In the genomic region with DNA sequence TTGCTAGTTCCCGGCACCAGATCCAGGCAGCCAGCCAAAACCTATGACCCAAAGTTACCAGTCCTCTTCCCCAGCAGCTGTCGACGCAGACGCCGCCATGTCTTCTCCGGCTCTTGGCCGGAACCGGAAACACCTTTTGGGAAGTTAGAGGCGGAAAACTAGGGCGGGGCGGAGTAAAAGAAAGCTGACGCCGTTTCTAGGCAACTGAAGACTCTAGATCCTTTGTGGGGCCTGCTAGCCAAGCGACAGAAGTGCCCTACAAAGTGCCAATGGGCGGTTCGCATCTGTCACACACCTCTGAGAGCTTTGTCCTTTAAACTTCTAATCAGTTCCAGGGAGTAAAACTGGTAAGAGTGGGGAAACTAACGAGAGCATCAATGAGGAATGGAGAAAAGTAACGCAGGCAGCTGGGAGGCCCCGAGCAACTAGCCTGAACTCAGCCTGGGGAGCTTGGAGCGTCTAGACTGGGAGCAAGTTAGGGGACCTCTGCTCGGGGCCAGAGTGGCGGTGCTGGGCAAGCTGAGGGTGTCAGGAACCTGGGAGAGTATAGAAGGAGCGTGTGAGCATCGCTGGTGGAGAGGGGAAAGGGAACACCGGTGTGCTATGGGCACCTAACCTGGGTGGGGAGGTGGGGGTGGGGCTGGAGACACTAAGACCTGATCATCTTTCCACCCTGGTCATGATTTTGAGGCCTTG, we compare ENCODE assay signal across 1 mouse cellular context.
A peak's percentile ranks its signal among the peaks of the same experiment; 100 is the strongest.
TF ChIP-seq lines count a peak whose summit lies in the region.

A gene (minus strand): TSS at position 131 of the 696 bp plus-strand sequence.
A gene (plus strand): TSS at position 179 of the 696 bp plus-strand sequence.

TF ChIP-seq in CH12.LX, 34 proteins besides CTCF, POLR2A, EP300 and RAD21:
- TF ChIP-seq E2F4 (IDR thresholded peaks at IDR 0.05; ENCODE audit: insufficient replicate concordance, low read depth, low read length) (no peak), ZMIZ1 (IDR thresholded peaks at IDR 0.05; ENCODE audit: low read depth, low read length) (peak; percentile 67; the same call in 1 of the 2 replicates), TBP (conservative IDR thresholded peaks at IDR 0.05; ENCODE audit: low read depth, low read length) (peak; percentile 58; the same call in 1 of the 2 replicates), KAT2A (IDR thresholded peaks at IDR 0.05; ENCODE audit: insufficient replicate concordance, low read length) (peak; percentile 73; the same call in 1 of the 2 replicates), MXI1 (IDR thresholded peaks at IDR 0.05; ENCODE audit: low read depth, low read length) (peak; percentile 82; the same call in 1 of the 2 replicates), JUND (conservative IDR thresholded peaks at IDR 0.05; ENCODE audit: low read depth, low read length) (no peak), BHLHE40 (IDR thresholded peaks at IDR 0.05; ENCODE audit: low read depth, low read length) (no peak), TCF12 (IDR thresholded peaks at IDR 0.05; ENCODE audit: low read depth, low read length) (peak; percentile 79), NELFE (IDR thresholded peaks at IDR 0.05; ENCODE audit: low read depth, low read length) (peak; percentile 90), ELF1 (IDR thresholded peaks at IDR 0.05; ENCODE audit: low read depth, low read length) (peak; percentile 86), SIN3A (IDR thresholded peaks at IDR 0.05; ENCODE audit: low read length) (peak; percentile 85), HCFC1 (IDR thresholded peaks at IDR 0.05; ENCODE audit: low read depth, low read length) (peak; percentile 80), POLR2AphosphoS2 (IDR thresholded peaks at IDR 0.05; ENCODE audit: low read depth, low read length) (peak; percentile 74; the same call in 1 of the 2 replicates), ETS1 (conservative IDR thresholded peaks at IDR 0.05; ENCODE audit: low read depth, low read length) (no peak)
